Mouse (Mus musculus) embryonic facial prominence, embryonic 14.5 days (tissue): ENCODE measurements at regions not wholly inside any gene's neighbourhood (a gene's known extent, or its start where the extent isn't known, plus 50 kb on each side); places are given as distances from the start of the nearest gene placed in this dataset.

Source experiments
- ATAC-seq: fragments of 200-750 bp; cut with Nextera tagmentation; 2 replicates; pipeline ENCODE4 v1.8.0; 2017; ENCODE audit warnings: low read depth, moderate number of reproducible peaks, moderate TSS enrichment
- DNase-seq: peaks from one replicate; pipeline ENCODE4 v3.0.0-alpha.2; 2015; ENCODE audit warnings: low spot score
- H3K27ac ChIP-seq: fragments of 300-500 bp; sonication (generic); replicated peaks from 2 replicates; pipeline ENCODE4 v1.5.1; 2014; ENCODE audit warnings: low read depth, mild to moderate bottlenecking, low read length, moderate library complexity
- H3K27me3 ChIP-seq: fragments of 300-500 bp; sonication (generic); replicated peaks from 2 replicates; pipeline ENCODE4 v1.6.1; 2014; ENCODE audit warnings: low read length; ENCODE audit not compliant: control insufficient read depth, insufficient read depth
- H3K36me3 ChIP-seq: fragments of 300-500 bp; sonication (generic); 2 replicates; pipeline ENCODE4 v1.6.1; 2014; ENCODE audit warnings: low read length, mixed read lengths; ENCODE audit not compliant: control insufficient read depth, insufficient read depth
- H3K4me1 ChIP-seq: fragments of 300-500 bp; sonication (generic); 2 replicates; pipeline ENCODE4 v1.6.1; 2014; ENCODE audit warnings: antibody characterized with exemption, low read length; ENCODE audit not compliant: control insufficient read depth, insufficient read depth
- H3K4me2 ChIP-seq: fragments of 300-500 bp; sonication (generic); 2 replicates; pipeline ENCODE4 v1.6.1; 2014; ENCODE audit warnings: low read depth, mild to moderate bottlenecking, low read length, moderate library complexity, mixed read lengths
- H3K4me3 ChIP-seq: fragments of 300-500 bp; sonication (generic); 2 replicates; pipeline ENCODE4 v1.5.1; 2014; ENCODE audit warnings: low read depth, mild to moderate bottlenecking, low read length
- H3K9ac ChIP-seq: fragments of 300-500 bp; sonication (generic); 2 replicates; pipeline ENCODE4 v1.6.1; 2014; ENCODE audit warnings: low read depth, mild to moderate bottlenecking, low read length, moderate library complexity, mixed read lengths
- H3K9me3 ChIP-seq: fragments of 300-500 bp; sonication (generic); 2 replicates; pipeline ENCODE4 v1.6.1; 2016; ENCODE audit warnings: low read length; ENCODE audit not compliant: control insufficient read depth
- WGBS: fragments of 180-500 bp; shearing (Covaris S2); extraction: QIAGEN DNeasy Blood & Tissue Kit; methylation state at CpG from one replicate; pipeline ENCODE4 v1.1.7; 2014; 5-methylcytosine and 5-hydroxymethylcytosine counted together

DNA sequence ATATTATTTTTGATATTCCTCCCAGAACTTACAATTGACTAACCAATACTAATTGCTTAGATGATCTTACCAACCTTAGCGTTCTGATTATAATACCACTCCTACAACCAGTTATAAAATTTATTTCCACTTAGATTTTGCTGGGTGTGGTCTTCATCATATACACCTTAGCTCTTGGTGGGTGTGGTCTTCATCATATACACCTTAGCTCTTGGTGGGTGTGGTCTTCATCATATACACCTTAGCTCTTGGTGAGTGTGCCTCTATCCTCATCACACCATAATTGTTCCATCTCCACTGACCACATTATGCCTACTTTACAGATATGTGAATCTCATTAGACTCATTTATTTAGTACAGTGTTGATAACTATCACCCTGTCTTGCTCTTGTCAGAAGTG, 501.7 kb downstream of the Basp1 start:
- H3K9me3 ChIP-seq, result no peaks in the 10 kb centered on the region
- H3K4me3 ChIP-seq, result no peak overlapping the region
- no peaks in the 10 kb centered on the region for H3K36me3 ChIP-seq
- no peak overlapping the region for H3K27ac ChIP-seq
- no peaks in the 10 kb centered on the region for H3K27me3 ChIP-seq
- no peak overlapping the region for H3K9ac ChIP-seq
- WGBS, result 79% methylated on average over 1 of the region's 1 CpGs
- no peak overlapping the region for H3K4me2 ChIP-seq
- DNase-seq (no peak), ATAC-seq (no peak)
- no peaks in the 10 kb centered on the region; the same call in 1 of the 2 replicates for H3K4me1 ChIP-seq

DNA sequence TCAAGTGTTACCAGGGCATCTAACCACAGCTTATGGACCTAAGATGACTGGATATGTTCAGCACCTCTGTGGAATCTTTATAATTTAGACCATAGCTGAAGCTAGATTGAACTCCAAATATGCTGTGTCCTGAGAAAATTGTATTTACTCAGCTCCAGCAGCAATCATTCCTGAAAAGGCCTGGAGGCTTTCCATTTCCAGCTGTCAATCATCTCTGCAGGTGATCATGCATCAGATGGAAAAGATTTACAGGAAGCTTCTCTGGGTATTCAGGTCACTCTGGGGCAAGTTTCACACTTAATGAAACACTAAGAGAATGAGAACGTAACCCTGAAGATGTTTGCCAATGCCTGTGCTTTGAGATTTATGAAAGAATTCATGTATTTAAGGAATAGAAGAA, 502.1 kb downstream of the Basp1 start:
- ATAC-seq (no peak), DNase-seq (no peak)
- 51% methylated on average over 1 of the region's 1 CpGs for WGBS
- Histone ChIP-seq H3K36me3 (no peaks in the 10 kb centered on the region), H3K9me3 (no peaks in the 10 kb centered on the region), H3K27ac (no peak overlapping the region), H3K4me2 (no peak overlapping the region), H3K9ac (no peak overlapping the region), H3K27me3 (no peaks in the 10 kb centered on the region), H3K4me1 (no peaks in the 10 kb centered on the region; the same call in 1 of the 2 replicates), H3K4me3 (no peak overlapping the region)

DNA sequence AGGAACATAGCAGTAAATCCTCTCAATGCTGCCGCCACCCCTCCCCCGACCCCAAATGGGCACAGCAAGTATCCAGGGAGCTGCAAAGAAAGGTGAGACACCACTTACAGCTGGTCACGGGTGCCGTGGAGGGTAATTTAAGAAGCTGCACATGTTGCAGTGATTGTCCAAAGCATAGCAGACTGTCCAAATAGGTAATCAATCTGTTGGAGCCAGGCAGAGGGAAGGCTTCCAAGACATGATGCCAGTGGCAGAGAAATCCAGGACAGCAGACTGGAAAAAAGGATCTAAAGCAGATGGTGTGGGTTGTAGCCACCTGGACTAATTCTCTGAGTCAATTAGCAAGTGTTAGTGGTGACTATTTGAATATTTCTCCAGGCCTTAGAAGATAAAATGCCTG, 506.6 kb downstream of the Basp1 start:
- Histone ChIP-seq H3K4me1 (no peaks in the 10 kb centered on the region), H3K9me3 (no peaks in the 10 kb centered on the region), H3K36me3 (no peaks in the 10 kb centered on the region), H3K9ac (no peak overlapping the region), H3K27me3 (no peaks in the 10 kb centered on the region), H3K27ac (no peak overlapping the region), H3K4me3 (no peak overlapping the region), H3K4me2 (no peak overlapping the region)
- ATAC-seq, result peak; percentile 37; the same call in 1 of the 2 replicates
- DNase-seq, result peak; percentile 11
- WGBS, result 43% methylated on average over 4 of the region's 4 CpGs

DNA sequence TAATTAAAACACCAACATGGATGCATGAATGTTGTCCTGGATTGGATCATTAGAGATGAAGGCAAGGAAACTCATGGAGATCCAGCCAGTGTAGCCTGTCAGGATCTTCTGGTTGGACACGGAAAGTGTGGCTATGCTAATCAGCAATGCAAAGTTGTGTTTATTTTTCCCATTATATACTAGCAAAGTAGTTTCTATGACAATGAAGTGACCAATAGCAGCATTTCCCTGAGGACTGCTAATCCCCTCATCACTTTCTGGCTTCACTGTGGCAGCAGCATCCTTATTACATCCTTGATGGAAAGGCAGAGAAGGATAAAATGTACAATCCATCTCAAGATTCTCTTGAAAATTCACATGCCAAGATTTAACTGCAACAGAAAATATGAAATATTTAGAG, 534.7 kb downstream of the Basp1 start:
- Histone ChIP-seq H3K27ac (no peak overlapping the region), H3K4me2 (no peak overlapping the region), H3K36me3 (no peaks in the 10 kb centered on the region), H3K4me3 (no peak overlapping the region), H3K4me1 (no peaks in the 10 kb centered on the region), H3K9ac (no peak overlapping the region), H3K27me3 (no peaks in the 10 kb centered on the region), H3K9me3 (no peaks in the 10 kb centered on the region)
- 66% methylated on average over 1 of the region's 1 CpGs for WGBS
- ATAC-seq (no peak), DNase-seq (no peak)

DNA sequence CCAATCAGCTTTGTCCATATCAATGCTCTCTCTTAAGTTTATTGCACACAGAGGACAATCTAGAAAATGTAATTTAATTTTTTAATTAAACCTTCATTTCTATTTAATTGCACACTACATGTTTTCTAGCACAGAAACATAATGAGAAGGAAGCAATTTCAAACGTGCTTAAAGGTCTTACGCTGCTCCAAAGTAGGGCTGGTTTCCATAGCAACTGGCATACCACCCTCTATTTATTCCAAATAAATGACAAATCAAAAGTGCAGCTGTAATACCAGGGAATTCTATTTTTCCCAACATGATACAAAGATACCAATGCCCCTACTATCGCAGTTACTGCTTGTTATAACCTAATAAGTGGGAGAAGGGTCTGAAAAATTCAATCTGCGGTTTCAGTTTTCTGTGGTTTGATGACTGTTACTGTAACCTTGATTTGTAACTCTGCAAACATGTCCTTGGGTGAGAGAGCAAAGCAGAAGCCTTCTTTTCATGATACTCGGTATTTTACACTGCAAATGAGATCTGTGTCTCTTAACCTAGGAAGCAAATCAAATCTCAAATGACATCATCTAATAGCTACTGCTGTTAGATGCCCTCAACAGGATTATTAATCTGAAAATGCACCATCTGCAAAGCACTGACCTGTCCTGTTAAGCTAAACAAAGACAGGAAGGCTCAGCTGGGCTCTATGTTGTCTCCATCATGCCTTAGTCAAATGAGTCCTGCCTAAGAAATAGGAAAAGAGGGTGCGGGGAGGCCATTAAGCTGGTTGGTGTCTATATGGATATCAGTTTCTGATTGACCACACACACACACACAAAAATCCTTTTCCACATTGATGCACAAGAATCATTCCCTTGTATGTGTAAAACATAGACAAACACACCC, 535.6 kb downstream of the Basp1 start:
- no peaks in the 10 kb centered on the region for H3K9me3 ChIP-seq
- no peak overlapping the region for H3K4me2 ChIP-seq
- peak; percentile 7 for DNase-seq
- ATAC-seq, result no peak
- no peaks in the 10 kb centered on the region for H3K27me3 ChIP-seq
- 56% methylated on average over 6 of the region's 6 CpGs for WGBS
- no peak overlapping the region for H3K9ac ChIP-seq
- no peaks in the 10 kb centered on the region for H3K4me1 ChIP-seq
- no peak overlapping the region for H3K4me3 ChIP-seq
- H3K27ac ChIP-seq, result no peak overlapping the region
- no peaks in the 10 kb centered on the region for H3K36me3 ChIP-seq

DNA sequence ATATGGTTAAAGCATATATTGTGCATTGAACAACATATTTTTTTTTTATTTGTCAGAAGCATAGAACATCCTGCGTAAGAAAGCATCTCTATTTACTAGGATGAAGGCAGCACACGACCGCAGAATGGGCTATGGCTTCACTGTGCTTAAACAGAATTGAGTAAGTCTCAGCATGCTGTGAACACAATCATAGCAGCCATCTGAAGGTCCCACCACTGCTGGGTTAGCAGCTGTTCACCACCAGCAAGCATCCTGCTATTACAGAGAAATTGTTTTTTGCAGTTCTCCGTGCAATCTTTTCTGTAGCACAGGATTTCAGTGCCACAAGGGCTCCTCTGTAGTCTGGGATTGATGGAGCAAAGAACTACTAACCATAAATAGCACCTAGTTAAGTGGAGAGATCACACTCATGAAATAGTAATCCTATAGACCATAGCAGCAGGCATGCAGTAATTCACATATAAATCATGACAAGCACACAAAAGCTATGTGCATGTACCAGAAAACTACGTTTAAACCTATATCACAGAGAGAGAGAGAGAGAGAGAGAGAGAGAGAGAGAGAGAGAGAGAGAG, 537.3 kb downstream of the Basp1 start:
- no peak for DNase-seq
- H3K27me3 ChIP-seq, result no peaks in the 10 kb centered on the region

DNA sequence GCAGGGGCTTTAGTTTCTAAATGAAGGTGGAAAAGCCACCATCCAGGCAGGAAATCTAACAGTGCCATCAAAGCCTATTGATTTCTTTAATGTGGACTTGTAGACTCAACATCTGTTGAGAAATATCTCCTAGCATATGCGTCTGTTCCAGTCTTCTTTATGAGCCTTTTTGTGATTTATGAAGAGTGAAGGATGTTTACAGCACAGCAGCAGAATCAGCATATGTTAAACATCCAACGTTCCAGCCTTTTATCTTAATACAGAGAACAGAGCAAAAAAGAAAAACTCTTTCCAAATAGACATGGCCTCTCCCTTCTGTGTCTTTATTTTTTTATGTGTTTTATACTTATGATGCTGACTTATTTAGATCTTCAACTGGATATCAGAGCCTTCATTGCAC, 573.3 kb downstream of the Basp1 start:
- no peak for ATAC-seq
- H3K9me3 ChIP-seq, result no peaks in the 10 kb centered on the region

More for the DNA sequence above, 537.3 kb downstream of the Basp1 start:
- no peak overlapping the region for H3K9ac ChIP-seq
- ATAC-seq, result no peak
- H3K36me3 ChIP-seq, result no peaks in the 10 kb centered on the region
- H3K9me3 ChIP-seq, result no peaks in the 10 kb centered on the region
- no peak overlapping the region for H3K4me3 ChIP-seq
- H3K4me1 ChIP-seq, result no peaks in the 10 kb centered on the region
- H3K4me2 ChIP-seq, result no peak overlapping the region
- H3K27ac ChIP-seq, result no peak overlapping the region
- 82% methylated on average over 5 of the region's 5 CpGs for WGBS

DNA sequence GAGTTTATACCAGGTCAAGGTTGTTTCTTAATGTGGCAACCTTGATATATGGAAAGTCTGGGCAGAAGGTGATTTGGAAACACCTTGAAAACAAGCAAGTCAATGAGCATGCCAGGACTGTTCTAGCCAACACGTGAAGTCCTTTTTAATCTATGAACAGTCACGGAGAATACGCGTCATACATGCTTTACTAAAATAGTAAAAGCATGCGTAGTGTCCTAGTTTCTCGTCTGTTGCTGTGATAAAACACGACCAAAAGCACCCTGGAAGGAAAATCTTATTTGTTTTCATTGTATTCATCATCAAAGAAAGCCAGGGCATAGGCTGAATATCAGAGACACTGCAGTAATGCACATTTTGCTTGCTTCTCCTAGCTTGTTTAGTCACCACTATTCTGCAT, 575.2 kb downstream of the Basp1 start:
- no peak overlapping the region for H3K9ac ChIP-seq
- no peaks in the 10 kb centered on the region for H3K4me1 ChIP-seq
- no peaks in the 10 kb centered on the region for H3K9me3 ChIP-seq
- WGBS, result 88% methylated on average over 7 of the region's 7 CpGs
- H3K27me3 ChIP-seq, result no peaks in the 10 kb centered on the region
- H3K27ac ChIP-seq, result no peak overlapping the region
- H3K4me2 ChIP-seq, result no peak overlapping the region
- ATAC-seq (no peak), DNase-seq (no peak)
- H3K36me3 ChIP-seq, result no peaks in the 10 kb centered on the region
- H3K4me3 ChIP-seq, result no peak overlapping the region

More for the DNA sequence above, 573.3 kb downstream of the Basp1 start:
- Histone ChIP-seq H3K4me3 (no peak overlapping the region), H3K27ac (no peak overlapping the region), H3K4me1 (no peaks in the 10 kb centered on the region), H3K4me2 (no peak overlapping the region), H3K9ac (no peak overlapping the region), H3K27me3 (no peaks in the 10 kb centered on the region), H3K36me3 (no peaks in the 10 kb centered on the region)
- peak; percentile 6 for DNase-seq
- WGBS, result 58% methylated on average over 2 of the region's 2 CpGs

DNA sequence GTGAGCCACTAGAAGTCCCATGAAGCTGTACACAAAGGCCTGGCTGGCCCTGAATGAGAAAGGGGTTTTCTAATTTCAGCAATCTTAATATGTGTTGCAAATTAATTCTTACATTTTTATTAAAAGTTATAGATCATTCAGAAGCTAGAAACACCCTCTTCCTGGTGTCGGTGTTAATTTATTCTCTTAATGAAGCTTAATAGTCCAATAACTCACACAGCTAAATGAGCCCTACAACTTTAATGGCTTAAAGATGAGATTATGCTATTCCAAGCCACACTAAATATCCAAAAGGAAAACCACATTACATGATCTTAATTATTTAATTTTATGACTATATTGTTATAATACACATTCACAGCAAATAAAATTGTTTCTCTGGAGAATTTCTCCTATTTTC, 585.7 kb downstream of the Basp1 start:
- DNase-seq (no peak), ATAC-seq (no peak)
- no peaks in the 10 kb centered on the region for H3K9me3 ChIP-seq
- 98% methylated on average over 1 of the region's 1 CpGs for WGBS
- no peaks in the 10 kb centered on the region for H3K27me3 ChIP-seq
- no peaks in the 10 kb centered on the region for H3K36me3 ChIP-seq
- no peak overlapping the region for H3K9ac ChIP-seq
- no peak overlapping the region for H3K27ac ChIP-seq
- no peak overlapping the region for H3K4me3 ChIP-seq
- no peaks in the 10 kb centered on the region for H3K4me1 ChIP-seq
- no peak overlapping the region for H3K4me2 ChIP-seq
